ENCODE assay signal across 10 mouse cellular contexts in the genomic region with DNA sequence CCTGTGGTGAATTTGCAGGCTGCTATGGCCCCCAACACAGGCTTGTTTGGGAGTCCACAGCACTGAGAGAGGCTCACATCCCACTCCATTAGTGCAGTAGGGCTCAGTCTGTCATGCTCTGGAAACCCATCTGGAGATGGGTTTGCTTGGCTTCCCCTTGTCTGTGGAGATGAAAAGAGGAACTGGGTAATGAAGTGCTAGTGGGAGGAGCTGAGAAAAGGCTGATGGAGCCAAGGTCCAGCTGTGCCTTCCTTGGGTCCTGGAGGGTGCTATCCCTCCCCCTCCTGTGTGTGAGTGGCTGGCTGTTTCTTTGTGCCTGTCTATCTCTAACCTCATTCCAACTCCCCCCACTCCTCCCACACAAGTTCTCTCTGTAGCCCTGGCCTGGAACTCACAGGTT. TPM values are rescaled to one million over a fixed set of nuclear protein-coding genes. Genes with fewer than 3 reads are reported as not detected.
DNase-seq lines count a peak whose midpoint lies in the region; ATAC-seq lines count a peak whose summit lies in the region.
"Had no signal": no experiment of that assay in that cellular context is flagged by ENCODE, and none has a peak within 500 bp of the region (broad histone marks: within the 10 kb centered on the region; RNA-seq: fewer than 3 reads in every experiment).

No protein-coding gene starts in this region.

- DNase-seq in layer of hippocampus, postnatal 36 days = peak; percentile 31 to 45
- no peak for DNase-seq in layer of hippocampus, postnatal 10 days (ENCODE audit: low spot score in 2 of 2)
- DNase-seq in urinary bladder, adult 2 months (ENCODE audit: low spot score) = no peak
- DNase-seq in frontal cortex, postnatal 14 days (ENCODE audit: low spot score in 2 of 2) = no peak
- DNase-seq: gastrocnemius, postnatal 14 days; thymus, postnatal 25 days had no signal

- H3K4me3 ChIP-seq in limb, embryonic 13.5 days = no peak overlapping the region
- H3K4me3 ChIP-seq in stomach, embryonic 15.5 days (replicated peaks) = no peak overlapping the region

- H3K27ac ChIP-seq in limb, embryonic 13.5 days = no peak overlapping the region
- peak overlapping the region; percentile 45; the same call in 1 of the 2 replicates for H3K27ac ChIP-seq in stomach, embryonic 15.5 days

- no peaks in the 10 kb centered on the region for H3K36me3 ChIP-seq in limb, embryonic 13.5 days
- no peaks in the 10 kb centered on the region for H3K36me3 ChIP-seq in stomach, embryonic 15.5 days

- no peak overlapping the region for H3K4me2 ChIP-seq in limb, embryonic 13.5 days (replicated peaks)
- H3K4me2 ChIP-seq in stomach, embryonic 15.5 days = no peak overlapping the region

- no peaks in the 10 kb centered on the region for H3K9me3 ChIP-seq in limb, embryonic 13.5 days
- H3K9me3 ChIP-seq in stomach, embryonic 15.5 days = no peaks in the 10 kb centered on the region

- ATAC-seq in common myeloid progenitor, adult 5-6 weeks (replicated peaks; ENCODE audit: low read depth, poor library complexity, severe bottlenecking) = peak; percentile 96
- ATAC-seq in limb, embryonic 13.5 days (ENCODE audit: low FRiP score, low read depth) = peak; percentile 44; the same call in 1 of the 2 replicates
- ATAC-seq in stomach, embryonic 15.5 days (ENCODE audit: insufficient read depth, low FRiP score, low read depth) = no peak; the same call in 1 of the 2 replicates

- no peak overlapping the region for H3K9ac ChIP-seq in limb, embryonic 13.5 days
- no peak overlapping the region for H3K9ac ChIP-seq in stomach, embryonic 15.5 days

- H3K27me3 ChIP-seq in limb, embryonic 13.5 days = no peaks in the 10 kb centered on the region
- no peaks in the 10 kb centered on the region for H3K27me3 ChIP-seq in stomach, embryonic 15.5 days (replicated peaks)

- H3K4me1 ChIP-seq in limb, embryonic 13.5 days = peaks cover 63% of the 10 kb centered on the region
- 0 out of 2 replicates have a peak, but pooled peaks cover 29% of the 10 kb centered on the region for H3K4me1 ChIP-seq in stomach, embryonic 15.5 days

RNA-seq across cellular contexts. Expression of gene Tekt3, which starts 40.8 kb away (rescaled TPM):
- total RNA-seq in layer of hippocampus, postnatal 36 days (2021) = not detected
- total RNA-seq in layer of hippocampus, postnatal 10 days (2021) = under 1 TPM; 0.38 to 0.80 TPM
- total RNA-seq in common myeloid progenitor, adult 5-6 weeks (2017) = not detected in 2 replicates
- polyA plus RNA-seq in limb, embryonic 13.5 days (2015; fragmentation: Nextera tagmentation; extraction: Ambion mirVana) = 0.34 and 0.37 TPM in 2 replicates
- not detected in 2 replicates for polyA plus RNA-seq in stomach, embryonic 15.5 days (2015; fragmentation: Nextera tagmentation; extraction: Ambion mirVana)
- polyA plus RNA-seq in urinary bladder, adult 2 months (2012; rRNA removed) = not detected in 2 replicates
- total RNA-seq: gastrocnemius, postnatal 14 days; megakaryocyte-erythroid progenitor cell, adult 5-6 weeks had no signal

Comparison
In these comparisons a context has a peak if more than half of its experiments do, and no peak if none do; other contexts are left out.
1. DNase-seq: peak in layer of hippocampus, postnatal 36 days (2 of 2); none in layer of hippocampus, postnatal 10 days (0 of 2), urinary bladder, adult 2 months (single experiment) and frontal cortex, postnatal 14 days (0 of 2).